Mouse (Mus musculus) stomach, embryonic 15.5 days (tissue): Measurements from ENCODE around the gene Tmem189. TPM values are rescaled to one million over a fixed set of nuclear protein-coding genes. Genes with fewer than 3 reads are reported as not detected.

ENCODE experiments used
- ATAC-seq: fragments of 200-750 bp; cut with Nextera tagmentation; 2 replicates; pipeline ENCODE4 v1.8.0; 2017; ENCODE audit warnings: low read depth, moderate number of reproducible peaks, moderate TSS enrichment; ENCODE audit not compliant: insufficient read depth, low FRiP score
- H3K27ac ChIP-seq: fragments of 300-500 bp; sonication (generic); 2 replicates; pipeline ENCODE4 v1.5.1; 2015; ENCODE audit warnings: mild to moderate bottlenecking, inconsistent platforms
- H3K27me3 ChIP-seq: fragments of 300-500 bp; sonication (generic); replicated peaks from 2 replicates; pipeline ENCODE4 v1.6.1; 2015; ENCODE audit warnings: inconsistent platforms
- H3K36me3 ChIP-seq: fragments of 300-500 bp; sonication (generic); 2 replicates; pipeline ENCODE4 v1.6.1; 2015; ENCODE audit warnings: inconsistent platforms
- H3K4me1 ChIP-seq: fragments of 300-500 bp; sonication (generic); 2 replicates; pipeline ENCODE4 v1.6.1; 2015; ENCODE audit warnings: inconsistent platforms
- H3K4me2 ChIP-seq: fragments of 300-500 bp; sonication (generic); 2 replicates; pipeline ENCODE4 v1.6.1; 2015; ENCODE audit warnings: mild to moderate bottlenecking, inconsistent platforms
- H3K4me3 ChIP-seq: fragments of 300-500 bp; sonication (generic); replicated peaks from 2 replicates; pipeline ENCODE4 v1.5.1; 2015; ENCODE audit warnings: inconsistent platforms
- H3K9ac ChIP-seq: fragments of 300-500 bp; sonication (generic); 2 replicates; pipeline ENCODE4 v1.6.1; 2015; ENCODE audit warnings: inconsistent platforms
- H3K9me3 ChIP-seq: fragments of 300-500 bp; sonication (generic); 2 replicates; pipeline ENCODE4 v1.6.1; 2016; ENCODE audit warnings: inconsistent platforms
- WGBS: fragments of 180-500 bp; shearing (Covaris S2); methylation state at CpG from one replicate; pipeline ENCODE4 v1.1.7; 2015; 5-methylcytosine and 5-hydroxymethylcytosine counted together
- polyA plus RNA-seq: library from polyadenylated mRNA; unstranded; fragments of >200 nt; fragmentation: Nextera tagmentation; extraction: Ambion mirVana; gene quantifications from 2 replicates; pipeline ENCODE4 v1.2.1, GENCODE M21; 2015

Gene Tmem189
- polyA plus RNA-seq, 1 experiment from 2014 or later: 43.8 TPM

DNA sequence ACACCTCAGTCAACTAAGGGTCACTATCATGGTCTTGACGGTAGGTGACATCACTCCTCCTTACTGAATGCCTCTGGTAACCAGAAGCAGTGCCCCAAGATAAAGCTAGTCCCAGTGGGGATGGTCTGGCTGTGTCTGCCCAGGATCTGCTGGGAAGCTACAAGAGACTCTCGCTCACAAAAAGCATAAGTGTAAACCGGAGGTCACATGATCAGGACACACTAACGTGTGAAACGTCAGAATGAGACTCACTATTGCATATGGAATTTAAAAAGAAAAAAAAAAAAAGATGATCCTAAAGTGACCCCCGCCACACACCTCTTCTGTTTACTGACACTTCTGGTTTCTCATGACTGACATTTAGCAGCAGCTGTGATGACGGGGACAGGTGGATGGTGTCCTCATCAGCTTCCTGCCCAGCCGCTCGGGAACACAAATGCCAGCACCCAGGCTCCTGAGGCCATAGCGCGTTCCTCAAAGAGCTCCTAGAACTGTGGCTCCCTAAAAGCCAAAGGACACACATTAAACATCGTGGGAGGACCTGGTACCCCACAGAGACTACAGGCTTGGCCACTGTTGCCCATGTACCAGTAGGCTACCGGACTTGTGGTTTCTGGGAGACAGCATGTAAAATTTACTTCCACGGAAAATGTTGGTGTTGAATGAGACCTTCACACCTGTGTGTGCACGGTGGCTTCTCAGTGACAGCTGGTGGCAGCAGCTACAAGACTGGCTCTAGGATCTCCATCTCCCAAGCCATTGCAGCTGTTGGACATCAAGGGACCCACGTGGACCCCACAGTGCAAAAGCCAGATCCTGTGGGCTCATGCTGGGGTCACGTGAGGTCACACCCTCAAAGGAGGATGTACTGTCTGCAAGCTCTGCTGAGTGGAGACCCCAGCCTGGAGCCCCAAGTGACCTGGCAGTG lies 83.5 kb downstream of the Tmem189 start:
- WGBS: 63% methylated on average over 17 of the region's 17 CpGs
- ATAC-seq: no peak
- no peak overlapping the region for H3K4me2 ChIP-seq
- no peaks in the 10 kb centered on the region for H3K9me3 ChIP-seq
- peaks cover 17% of the 10 kb centered on the region for H3K36me3 ChIP-seq
- 0 out of 2 replicates have a peak, but pooled peaks cover 8% of the 10 kb centered on the region for H3K4me1 ChIP-seq
- H3K4me3 ChIP-seq: no peak overlapping the region
- no peak overlapping the region for H3K9ac ChIP-seq
- H3K27me3 ChIP-seq: 0 out of 2 replicates have a peak, but pooled peaks cover 5% of the 10 kb centered on the region
- H3K27ac ChIP-seq: no peak overlapping the region

GRCm38 (mm10) chr2:167605178-167605794 lies 84.3 kb downstream of the Tmem189 start:
- ATAC-seq: peak; percentile 73; the same call in 1 of the 2 replicates
- no peaks in the 10 kb centered on the region for H3K9me3 ChIP-seq
- 0 out of 2 replicates have a peak, but pooled peaks cover 5% of the 10 kb centered on the region for H3K27me3 ChIP-seq
- 27% methylated on average over 11 of the region's 11 CpGs for WGBS
- no peak overlapping the region for H3K9ac ChIP-seq
- H3K27ac ChIP-seq: no peak overlapping the region
- H3K4me2 ChIP-seq: no peak overlapping the region
- H3K4me3 ChIP-seq: no peak overlapping the region
- H3K36me3 ChIP-seq: peaks cover 11% of the 10 kb centered on the region
- H3K4me1 ChIP-seq: peaks cover 16% of the 10 kb centered on the region

DNA sequence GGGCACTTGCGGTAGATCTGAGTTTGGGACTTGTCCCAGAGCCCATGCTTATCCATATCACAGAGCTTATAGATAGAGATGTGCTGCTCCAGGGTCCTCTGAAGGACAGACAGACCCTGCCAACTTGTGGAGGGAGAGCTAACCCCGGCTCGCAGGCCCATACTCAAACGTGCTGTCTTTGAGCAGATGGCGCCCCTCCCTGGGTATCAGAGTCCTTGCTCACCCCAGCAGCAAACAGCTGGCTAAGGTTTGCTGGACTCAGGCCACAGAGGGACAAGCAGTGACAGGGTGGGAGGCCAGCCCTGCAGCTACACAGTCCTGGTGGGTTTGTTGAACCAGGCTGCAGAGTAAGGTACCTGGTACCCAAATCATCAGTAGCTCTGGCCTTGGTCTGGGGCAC lies 86.6 kb downstream of the Tmem189 start:
- Histone ChIP-seq H3K4me1 (peaks cover 24% of the 10 kb centered on the region), H3K27ac (no peak overlapping the region), H3K4me2 (no peak overlapping the region), H3K9me3 (no peaks in the 10 kb centered on the region), H3K4me3 (no peak overlapping the region), H3K9ac (no peak overlapping the region), H3K27me3 (0 out of 2 replicates have a peak, but pooled peaks cover 5% of the 10 kb centered on the region), H3K36me3 (no peaks in the 10 kb centered on the region; the same call in 1 of the 2 replicates)
- no peak for ATAC-seq
- WGBS: 47% methylated on average over 5 of the region's 5 CpGs

GRCm38 (mm10) chr2:167602364-167602763 lies 87.3 kb downstream of the Tmem189 start:
- WGBS: 84% methylated on average over 2 of the region's 2 CpGs
- Histone ChIP-seq H3K36me3 (no peaks in the 10 kb centered on the region; the same call in 1 of the 2 replicates), H3K4me2 (no peak overlapping the region), H3K27me3 (0 out of 2 replicates have a peak, but pooled peaks cover 5% of the 10 kb centered on the region), H3K4me3 (no peak overlapping the region), H3K4me1 (peaks cover 28% of the 10 kb centered on the region), H3K9ac (no peak overlapping the region), H3K9me3 (no peaks in the 10 kb centered on the region), H3K27ac (no peak overlapping the region)
- no peak for ATAC-seq

GRCm38 (mm10) chr2:167600481-167600995 lies 89.1 kb downstream of the Tmem189 start:
- Histone ChIP-seq H3K4me3 (no peak overlapping the region), H3K36me3 (no peaks in the 10 kb centered on the region), H3K9me3 (no peaks in the 10 kb centered on the region), H3K4me2 (no peak overlapping the region), H3K4me1 (peaks cover 43% of the 10 kb centered on the region), H3K27me3 (0 out of 2 replicates have a peak, but pooled peaks cover 5% of the 10 kb centered on the region), H3K27ac (no peak overlapping the region), H3K9ac (no peak overlapping the region)
- no peak for ATAC-seq
- 63% methylated on average over 8 of the region's 8 CpGs for WGBS

- no peak overlapping the region for H3K27ac ChIP-seq
- H3K4me2 ChIP-seq: no peak overlapping the region
- no peak for ATAC-seq
- H3K4me3 ChIP-seq: no peak overlapping the region
- H3K9me3 ChIP-seq: no peaks in the 10 kb centered on the region
- H3K27me3 ChIP-seq: 0 out of 2 replicates have a peak, but pooled peaks cover 5% of the 10 kb centered on the region
- WGBS: 61% methylated on average over 6 of the region's 6 CpGs
- H3K36me3 ChIP-seq: no peaks in the 10 kb centered on the region
- no peak overlapping the region for H3K9ac ChIP-seq
- H3K4me1 ChIP-seq: peaks cover 39% of the 10 kb centered on the region
Measured at GRCm38 (mm10) chr2:167599917-167600316, 89.7 kb downstream of the Tmem189 start.

DNA sequence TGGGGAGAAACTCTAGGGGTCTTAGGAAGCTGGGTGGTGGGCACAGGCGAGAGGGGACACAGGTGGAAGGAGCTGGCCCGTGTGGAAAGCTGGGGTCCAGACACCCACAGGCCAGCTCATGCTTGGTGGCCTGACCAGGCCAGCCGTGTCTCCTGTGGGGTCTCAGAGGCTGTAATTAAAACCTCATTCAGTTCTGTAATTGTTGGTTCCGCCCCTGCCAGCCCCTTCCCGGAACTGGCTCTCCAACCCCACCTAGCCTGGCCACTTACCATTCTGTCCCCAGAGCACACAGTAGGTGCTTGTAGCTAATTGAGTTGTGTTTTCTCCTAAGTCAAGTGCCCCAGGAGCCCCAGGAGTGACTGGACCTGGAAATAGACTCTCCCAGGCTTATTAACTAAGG lies 90.4 kb downstream of the Tmem189 start:
- ATAC-seq: no peak
- no peak overlapping the region for H3K27ac ChIP-seq
- no peaks in the 10 kb centered on the region for H3K27me3 ChIP-seq
- H3K4me3 ChIP-seq: no peak overlapping the region
- peaks cover 46% of the 10 kb centered on the region for H3K4me1 ChIP-seq
- H3K9ac ChIP-seq: no peak overlapping the region
- no peaks in the 10 kb centered on the region for H3K9me3 ChIP-seq
- WGBS: 84% methylated on average over 5 of the region's 5 CpGs
- H3K4me2 ChIP-seq: no peak overlapping the region
- no peaks in the 10 kb centered on the region for H3K36me3 ChIP-seq

- H3K27me3 ChIP-seq: no peaks in the 10 kb centered on the region
- H3K9me3 ChIP-seq: no peaks in the 10 kb centered on the region
- no peaks in the 10 kb centered on the region for H3K36me3 ChIP-seq
- peak overlapping the region; percentile 81 for H3K27ac ChIP-seq
- peak overlapping the region; percentile 3 for H3K4me3 ChIP-seq
- H3K4me1 ChIP-seq: peaks cover 54% of the 10 kb centered on the region
- no peak overlapping the region for H3K9ac ChIP-seq
- peak; percentile 57 for ATAC-seq
- H3K4me2 ChIP-seq: peak overlapping the region; percentile 47
- WGBS: 28% methylated on average over 38 of the region's 40 CpGs
Measured at GRCm38 (mm10) chr2:167597492-167598186, 92.0 kb downstream of the Tmem189 start.

DNA sequence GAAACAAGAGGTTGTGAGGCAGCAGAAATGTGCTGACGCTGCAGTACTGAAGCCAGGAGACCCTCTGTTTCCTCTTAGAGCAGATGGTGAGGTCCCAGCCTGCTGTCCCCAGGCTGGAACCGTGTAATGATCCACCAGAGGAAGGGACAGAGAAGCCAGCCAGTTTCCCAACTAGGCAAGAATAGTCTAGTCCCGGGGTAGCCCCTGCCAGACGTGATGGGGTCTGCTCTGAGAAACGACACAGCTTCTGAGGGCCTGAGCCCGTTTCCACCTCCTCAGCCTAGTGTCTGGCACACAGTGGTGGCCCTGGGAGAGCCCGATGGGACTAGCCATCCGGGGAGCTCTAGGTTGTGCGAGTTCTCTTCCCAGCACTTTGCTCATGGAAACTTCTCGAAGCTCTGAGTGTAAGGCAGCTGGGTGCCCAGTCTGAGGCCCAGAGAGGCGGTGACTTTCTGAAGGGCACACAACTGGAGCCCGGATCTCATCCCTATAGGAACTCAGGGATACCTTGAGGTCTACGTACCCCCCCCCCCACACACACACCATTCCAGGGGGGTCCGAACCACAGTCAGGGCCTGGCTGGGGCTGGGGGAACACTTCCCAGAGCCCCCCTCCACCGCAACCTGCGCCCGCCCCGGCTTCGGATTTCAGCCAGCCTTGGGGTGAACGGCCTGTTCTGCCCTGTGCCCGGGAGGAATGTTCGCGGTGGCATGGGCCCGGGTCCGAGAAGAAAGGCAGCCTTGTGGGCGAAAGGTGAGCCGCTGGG lies 92.7 kb downstream of the Tmem189 start:
- Histone ChIP-seq H3K36me3 (no peaks in the 10 kb centered on the region), H3K27ac (peak overlapping the region; percentile 81), H3K4me1 (peaks cover 54% of the 10 kb centered on the region), H3K9me3 (no peaks in the 10 kb centered on the region), H3K9ac (no peak overlapping the region), H3K27me3 (no peaks in the 10 kb centered on the region), H3K4me2 (peak overlapping the region; percentile 47), H3K4me3 (peak overlapping the region; percentile 3)
- 35% methylated on average over 27 of the region's 27 CpGs for WGBS
- no peak for ATAC-seq

DNA sequence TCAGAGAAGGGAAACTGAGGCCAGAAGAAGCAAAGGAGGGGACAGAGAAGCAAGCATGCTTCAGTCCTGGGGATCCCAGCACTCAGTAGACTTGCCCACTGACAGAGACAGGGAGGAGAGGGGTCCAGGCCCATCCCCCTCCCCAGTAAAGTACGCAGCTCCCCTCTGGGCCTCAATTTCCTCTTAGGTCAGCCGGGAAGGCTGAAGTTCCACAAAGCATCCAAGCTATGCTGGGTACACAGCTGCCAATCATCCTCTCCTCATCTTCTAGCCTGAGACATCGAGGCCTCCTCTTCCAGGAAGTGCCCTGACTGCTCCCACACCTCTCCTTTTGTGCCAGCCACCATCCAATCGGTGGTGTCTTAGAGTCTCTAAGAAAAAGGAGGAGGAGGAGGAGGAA lies 93.4 kb downstream of the Tmem189 start:
- Histone ChIP-seq H3K4me3 (no peak overlapping the region), H3K9me3 (no peaks in the 10 kb centered on the region), H3K27me3 (no peaks in the 10 kb centered on the region), H3K9ac (no peak overlapping the region), H3K4me2 (no peak overlapping the region), H3K27ac (peak overlapping the region; percentile 86), H3K4me1 (peaks cover 54% of the 10 kb centered on the region), H3K36me3 (no peaks in the 10 kb centered on the region)
- no peak for ATAC-seq
- 24% methylated on average over 3 of the region's 4 CpGs for WGBS

DNA sequence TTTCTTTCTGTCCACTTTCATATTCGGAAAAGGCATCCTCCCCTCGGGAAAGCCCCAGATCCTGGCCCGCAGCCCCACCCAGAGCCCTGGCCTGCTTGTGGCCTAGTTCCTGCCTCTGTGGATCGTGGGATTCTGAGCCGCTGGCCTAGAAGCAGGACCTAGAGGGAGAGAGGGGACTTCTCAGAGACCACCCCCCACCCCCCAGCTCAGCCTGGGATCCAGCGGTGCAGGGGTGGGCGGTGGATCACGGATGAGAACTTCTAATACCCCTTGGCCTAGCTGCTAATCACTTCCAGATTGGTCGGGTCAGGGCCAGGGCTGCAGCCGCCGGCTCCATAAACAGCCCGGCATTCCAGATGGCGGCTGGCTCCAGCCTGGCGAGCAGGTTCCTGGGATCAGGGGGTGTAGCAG lies 93.9 kb downstream of the Tmem189 start:
- 36% methylated on average over 14 of the region's 14 CpGs for WGBS
- Histone ChIP-seq H3K36me3 (no peaks in the 10 kb centered on the region), H3K4me3 (no peak overlapping the region), H3K9me3 (no peaks in the 10 kb centered on the region), H3K27me3 (no peaks in the 10 kb centered on the region), H3K4me1 (peaks cover 50% of the 10 kb centered on the region), H3K27ac (peak overlapping the region; percentile 86), H3K4me2 (no peak overlapping the region), H3K9ac (no peak overlapping the region)
- ATAC-seq: no peak
